Mouse (Mus musculus) midbrain, embryonic 15.5 days (tissue): ENCODE measurements at regions not wholly inside any gene's neighbourhood (a gene's known extent, or its start where the extent isn't known, plus 50 kb on each side); places are given as distances from the start of the nearest gene placed in this dataset.

Experiments used
- ATAC-seq: fragments of 200-750 bp; cut with Nextera tagmentation; replicated peaks from 2 replicates; pipeline ENCODE4 v1.8.0; 2017; ENCODE audit warnings: moderate TSS enrichment
- H3K27ac ChIP-seq: fragments of 300-500 bp; sonication (generic); 2 replicates; pipeline ENCODE4 v1.5.1; 2015; ENCODE audit warnings: mild to moderate bottlenecking, inconsistent platforms
- H3K27me3 ChIP-seq: fragments of 300-500 bp; sonication (generic); replicated peaks from 2 replicates; pipeline ENCODE4 v1.6.1; 2015; ENCODE audit warnings: inconsistent platforms
- H3K36me3 ChIP-seq: fragments of 300-500 bp; sonication (generic); replicated peaks from 2 replicates; pipeline ENCODE4 v1.6.1; 2015; ENCODE audit warnings: inconsistent platforms
- H3K4me1 ChIP-seq: fragments of 300-500 bp; sonication (generic); 2 replicates; pipeline ENCODE4 v1.6.1; 2015; ENCODE audit warnings: inconsistent platforms
- H3K4me2 ChIP-seq: fragments of 300-500 bp; sonication (generic); 2 replicates; pipeline ENCODE4 v1.6.1; 2015; ENCODE audit warnings: inconsistent platforms, mild to moderate bottlenecking, moderate library complexity
- H3K4me3 ChIP-seq: fragments of 300-500 bp; sonication (generic); 2 replicates; pipeline ENCODE4 v1.5.1; 2015; ENCODE audit warnings: mild to moderate bottlenecking, inconsistent platforms
- H3K9ac ChIP-seq: fragments of 300-500 bp; sonication (generic); 2 replicates; pipeline ENCODE4 v1.6.1; 2015; ENCODE audit warnings: mild to moderate bottlenecking, inconsistent platforms
- H3K9me3 ChIP-seq: fragments of 300-500 bp; sonication (generic); 2 replicates; pipeline ENCODE4 v1.6.1; 2016; ENCODE audit warnings: inconsistent platforms
- WGBS: fragments of 180-500 bp; shearing (Covaris S2); methylation state at CpG from one replicate; pipeline ENCODE4 v1.1.7; 2015; ENCODE audit warnings: mixed read lengths; 5-methylcytosine and 5-hydroxymethylcytosine counted together

- Histone ChIP-seq H3K4me2 (no peak overlapping the region), H3K4me1 (no peaks in the 10 kb centered on the region), H3K27ac (no peak overlapping the region), H3K9me3 (no peaks in the 10 kb centered on the region), H3K9ac (no peak overlapping the region), H3K4me3 (no peak overlapping the region), H3K36me3 (no peaks in the 10 kb centered on the region), H3K27me3 (no peaks in the 10 kb centered on the region)
- WGBS = 90% methylated on average over 8 of the region's 8 CpGs
- no peak for ATAC-seq
Observed at GRCm38 (mm10) chr15:96031085-96031780, 240.6 kb downstream of the Ano6 start.

GRCm38 (mm10) chr15:96035273-96035672 lies 244.6 kb downstream of the Ano6 start:
- Histone ChIP-seq H3K27me3 (no peaks in the 10 kb centered on the region), H3K27ac (no peak overlapping the region), H3K4me1 (no peaks in the 10 kb centered on the region), H3K9me3 (no peaks in the 10 kb centered on the region), H3K4me3 (no peak overlapping the region), H3K36me3 (no peaks in the 10 kb centered on the region), H3K4me2 (no peak overlapping the region), H3K9ac (no peak overlapping the region)
- no peak for ATAC-seq
- 70% methylated on average over 12 of the region's 12 CpGs for WGBS

GRCm38 (mm10) chr15:96045561-96045960 lies 241.8 kb upstream of the Arid2 start:
- Histone ChIP-seq H3K9me3 (no peaks in the 10 kb centered on the region), H3K27me3 (no peaks in the 10 kb centered on the region), H3K36me3 (no peaks in the 10 kb centered on the region), H3K27ac (no peak overlapping the region), H3K4me1 (no peaks in the 10 kb centered on the region), H3K4me3 (no peak overlapping the region), H3K9ac (no peak overlapping the region), H3K4me2 (no peak overlapping the region)
- ATAC-seq = no peak
- WGBS = 78% methylated on average over 3 of the region's 3 CpGs

GRCm38 (mm10) chr15:96046651-96047050 lies 240.7 kb upstream of the Arid2 start:
- Histone ChIP-seq H3K36me3 (no peaks in the 10 kb centered on the region), H3K9ac (no peak overlapping the region), H3K4me2 (no peak overlapping the region), H3K4me3 (no peak overlapping the region), H3K9me3 (no peaks in the 10 kb centered on the region), H3K27me3 (no peaks in the 10 kb centered on the region), H3K4me1 (no peaks in the 10 kb centered on the region), H3K27ac (no peak overlapping the region)
- ATAC-seq = no peak
- WGBS = 89% methylated on average over 5 of the region's 5 CpGs

- Histone ChIP-seq H3K36me3 (no peaks in the 10 kb centered on the region), H3K4me2 (no peak overlapping the region), H3K4me3 (no peak overlapping the region), H3K9me3 (no peaks in the 10 kb centered on the region), H3K4me1 (no peaks in the 10 kb centered on the region), H3K27ac (no peak overlapping the region), H3K27me3 (no peaks in the 10 kb centered on the region), H3K9ac (no peak overlapping the region)
- no peak for ATAC-seq
- 91% methylated on average over 4 of the region's 4 CpGs for WGBS
Observed at GRCm38 (mm10) chr15:96050416-96050815, 236.9 kb upstream of the Arid2 start.

GRCm38 (mm10) chr15:96052586-96052985 lies 234.7 kb upstream of the Arid2 start:
- H3K36me3 ChIP-seq = no peaks in the 10 kb centered on the region
- H3K27ac ChIP-seq = no peak overlapping the region
- H3K9ac ChIP-seq = no peak overlapping the region
- WGBS = 95% methylated on average over 5 of the region's 5 CpGs
- ATAC-seq = no peak
- no peaks in the 10 kb centered on the region for H3K4me1 ChIP-seq
- no peak overlapping the region for H3K4me2 ChIP-seq
- no peak overlapping the region for H3K4me3 ChIP-seq
- no peaks in the 10 kb centered on the region for H3K27me3 ChIP-seq
- H3K9me3 ChIP-seq = no peaks in the 10 kb centered on the region

- ATAC-seq = no peak
Observed at GRCm38 (mm10) chr15:96055361-96055760, 232.0 kb upstream of the Arid2 start.

GRCm38 (mm10) chr15:96055796-96056473 lies 231.4 kb upstream of the Arid2 start:
- ATAC-seq = no peak
- WGBS = 73% methylated on average over 16 of the region's 16 CpGs
- H3K9ac ChIP-seq = no peak overlapping the region
- no peak overlapping the region for H3K4me3 ChIP-seq
- H3K4me1 ChIP-seq = no peaks in the 10 kb centered on the region
- H3K4me2 ChIP-seq = no peak overlapping the region
- H3K27ac ChIP-seq = no peak overlapping the region
- H3K9me3 ChIP-seq = no peaks in the 10 kb centered on the region
- H3K27me3 ChIP-seq = no peaks in the 10 kb centered on the region
- H3K36me3 ChIP-seq = no peaks in the 10 kb centered on the region

More at GRCm38 (mm10) chr15:96055361-96055760, 232.0 kb upstream of the Arid2 start:
- no peaks in the 10 kb centered on the region for H3K27me3 ChIP-seq
- no peak overlapping the region for H3K27ac ChIP-seq
- H3K36me3 ChIP-seq = no peaks in the 10 kb centered on the region
- H3K4me2 ChIP-seq = no peak overlapping the region
- H3K4me1 ChIP-seq = no peaks in the 10 kb centered on the region
- 66% methylated on average over 10 of the region's 10 CpGs for WGBS
- no peak overlapping the region for H3K9ac ChIP-seq
- no peak overlapping the region for H3K4me3 ChIP-seq
- no peaks in the 10 kb centered on the region for H3K9me3 ChIP-seq

GRCm38 (mm10) chr15:96059623-96060022 lies 227.7 kb upstream of the Arid2 start:
- no peaks in the 10 kb centered on the region for H3K36me3 ChIP-seq
- H3K9me3 ChIP-seq = no peaks in the 10 kb centered on the region
- WGBS = 73% methylated on average over 3 of the region's 3 CpGs
- no peak overlapping the region for H3K27ac ChIP-seq
- H3K4me1 ChIP-seq = no peaks in the 10 kb centered on the region
- no peaks in the 10 kb centered on the region for H3K27me3 ChIP-seq
- H3K9ac ChIP-seq = no peak overlapping the region
- no peak overlapping the region for H3K4me3 ChIP-seq
- ATAC-seq = no peak
- H3K4me2 ChIP-seq = no peak overlapping the region

- H3K27me3 ChIP-seq = no peaks in the 10 kb centered on the region
- WGBS = 81% methylated on average over 11 of the region's 11 CpGs
- H3K4me3 ChIP-seq = no peak overlapping the region
- no peaks in the 10 kb centered on the region for H3K9me3 ChIP-seq
- no peak overlapping the region for H3K9ac ChIP-seq
- ATAC-seq = no peak
- no peaks in the 10 kb centered on the region for H3K4me1 ChIP-seq
- no peak overlapping the region for H3K27ac ChIP-seq
- no peak overlapping the region for H3K4me2 ChIP-seq
- H3K36me3 ChIP-seq = no peaks in the 10 kb centered on the region
Observed at GRCm38 (mm10) chr15:96064499-96065217, 222.7 kb upstream of the Arid2 start.

GRCm38 (mm10) chr15:96075615-96076014 lies 211.7 kb upstream of the Arid2 start:
- Histone ChIP-seq H3K9ac (no peak overlapping the region), H3K9me3 (no peaks in the 10 kb centered on the region), H3K4me2 (no peak overlapping the region), H3K36me3 (no peaks in the 10 kb centered on the region), H3K4me3 (no peak overlapping the region), H3K4me1 (no peaks in the 10 kb centered on the region), H3K27ac (no peak overlapping the region), H3K27me3 (no peaks in the 10 kb centered on the region)
- WGBS = 89% methylated on average over 9 of the region's 9 CpGs
- ATAC-seq = no peak

- H3K9ac ChIP-seq = no peak overlapping the region
- no peaks in the 10 kb centered on the region for H3K27me3 ChIP-seq
- H3K9me3 ChIP-seq = no peaks in the 10 kb centered on the region
- H3K4me2 ChIP-seq = no peak overlapping the region
- H3K27ac ChIP-seq = no peak overlapping the region
- ATAC-seq = no peak
- no peak overlapping the region for H3K4me3 ChIP-seq
- 0 out of 2 replicates have a peak, but pooled peaks cover 5% of the 10 kb centered on the region for H3K4me1 ChIP-seq
- 75% methylated on average over 5 of the region's 5 CpGs for WGBS
- H3K36me3 ChIP-seq = no peaks in the 10 kb centered on the region
Observed at GRCm38 (mm10) chr15:96077756-96078155, 209.6 kb upstream of the Arid2 start.
